Mouse (Mus musculus): ENCODE measurements around the gene Prpf3. TPM values are rescaled to one million over a fixed set of nuclear protein-coding genes. Genes with fewer than 3 reads are reported as not detected.

Prpf3 gene
- polyA plus RNA-seq, 1 experiment = 26.7 TPM

DNA sequence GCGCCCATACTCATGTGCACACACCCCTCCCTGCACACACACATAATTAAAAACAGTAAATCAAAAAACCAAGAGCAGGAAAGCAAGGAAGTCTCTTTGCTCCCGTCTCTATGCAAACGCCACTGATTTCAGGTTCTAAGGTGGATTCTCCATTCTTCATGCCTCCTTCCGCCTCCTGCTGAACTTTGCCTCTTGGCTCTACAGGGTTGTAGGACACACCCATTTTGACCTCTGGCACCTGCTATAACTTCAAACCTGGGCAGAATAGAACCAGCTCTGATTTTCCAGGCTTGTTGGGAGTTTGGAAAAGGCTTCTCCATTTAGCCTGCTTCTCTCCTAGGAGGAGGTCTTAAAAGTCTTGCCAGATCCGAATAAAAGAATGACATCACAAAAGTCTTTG is 28.7 kb upstream of the Prpf3 start:
- Histone ChIP-seq H3K36me3 (ENCODE audit: control insufficient read depth, insufficient read depth) (no peaks in the 10 kb centered on the region), H3K4me3 (ENCODE audit: insufficient read depth, poor library complexity, severe bottlenecking) (no peak overlapping the region), H3K79me2 (ENCODE audit: control insufficient read depth, insufficient read depth) (no peaks in the 10 kb centered on the region), H3K79me3 (ENCODE audit: low read depth) (no peaks in the 10 kb centered on the region), H3ac (ENCODE audit: control insufficient read depth, insufficient read length, low read depth) (no peak overlapping the region), H3K27me3 (ENCODE audit: control insufficient read depth, insufficient read depth, insufficient read length) (no peaks in the 10 kb centered on the region)
- no peak for TF ChIP-seq MYOD1 (IDR thresholded peaks at IDR 0.05; ENCODE audit: control insufficient read depth, insufficient read length, low read depth)
- no peak for TF ChIP-seq CTCF (IDR thresholded peaks at IDR 0.05; ENCODE audit: control insufficient read depth, insufficient read depth, insufficient read length)
- TF ChIP-seq MYOG (IDR thresholded peaks at IDR 0.05; ENCODE audit: control insufficient read depth, extremely low read depth, insufficient read length) = no peak
- TF ChIP-seq FOSL1 (IDR thresholded peaks at IDR 0.05; ENCODE audit: insufficient read depth, low read length, poor library complexity, severe bottlenecking) = no peak
- TF ChIP-seq MAX (IDR thresholded peaks at IDR 0.05) = no peak
- TF ChIP-seq USF1 (IDR thresholded peaks at IDR 0.05; ENCODE audit: low read depth) = no peak
- no peak for TF ChIP-seq CEBPB (IDR thresholded peaks at IDR 0.05; ENCODE audit: low read depth)

DNA sequence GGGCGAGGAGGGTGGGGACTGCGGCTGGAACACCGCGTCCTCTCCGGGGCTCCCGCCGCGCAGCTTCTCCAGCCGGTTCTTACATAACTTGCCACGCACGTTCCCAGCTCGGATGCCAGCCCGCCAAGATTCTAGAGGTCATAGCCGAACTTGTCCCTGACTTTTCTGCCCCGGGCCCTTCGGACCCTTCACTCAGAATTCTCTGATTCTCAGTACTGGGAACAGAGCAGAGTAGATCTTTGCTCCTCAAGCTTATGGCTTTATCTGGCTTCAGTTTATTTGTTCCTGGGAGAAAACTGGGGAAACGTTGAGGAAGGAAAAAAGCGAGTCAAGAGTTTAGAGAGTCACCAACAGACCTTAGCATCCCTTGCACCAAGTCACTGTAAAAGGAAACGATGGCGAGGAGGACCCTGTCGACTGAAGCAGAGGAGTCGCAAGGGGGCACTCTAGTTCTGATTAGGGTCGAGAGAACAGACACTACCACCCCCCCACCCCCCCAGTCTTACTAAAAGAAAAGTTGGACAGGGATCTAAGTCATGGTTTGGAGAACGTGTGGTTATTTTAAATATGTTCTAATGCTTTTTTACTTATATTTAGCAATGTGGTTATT is 27.2 kb upstream of the Prpf3 start:
- peak; percentile 28 for TF ChIP-seq CTCF (IDR thresholded peaks at IDR 0.05; ENCODE audit: control insufficient read depth, insufficient read depth, insufficient read length)
- no peak for TF ChIP-seq USF1 (IDR thresholded peaks at IDR 0.05; ENCODE audit: low read depth)
- H3K27me3 ChIP-seq (ENCODE audit: control insufficient read depth, insufficient read depth, insufficient read length) = no peaks in the 10 kb centered on the region

GRCm38 (mm10) chr3:95881979-95882815 is 26.5 kb upstream of the Prpf3 start, which contains the start of gene Ciart:
TSS of gene Ciart (minus strand) at chr3:95882251.
- no peak for TF ChIP-seq FOSL1 (IDR thresholded peaks at IDR 0.05; ENCODE audit: insufficient read depth, low read length, poor library complexity, severe bottlenecking)
- TF ChIP-seq USF1 (IDR thresholded peaks at IDR 0.05; ENCODE audit: low read depth) = peak; percentile 100
- TF ChIP-seq CTCF (IDR thresholded peaks at IDR 0.05; ENCODE audit: control insufficient read depth, insufficient read depth, insufficient read length) = no peak
- no peak for TF ChIP-seq MYOD1 (IDR thresholded peaks at IDR 0.05; ENCODE audit: control insufficient read depth, insufficient read length, low read depth)
- TF ChIP-seq MYOG (IDR thresholded peaks at IDR 0.05; ENCODE audit: control insufficient read depth, extremely low read depth, insufficient read length) = no peak
- peak; percentile 71 for TF ChIP-seq CEBPB (IDR thresholded peaks at IDR 0.05; ENCODE audit: low read depth)
- TF ChIP-seq MAX (IDR thresholded peaks at IDR 0.05) = peak; percentile 88
- H3K27me3 ChIP-seq (ENCODE audit: control insufficient read depth, insufficient read depth, insufficient read length) = no peaks in the 10 kb centered on the region
- no peaks in the 10 kb centered on the region for H3K79me2 ChIP-seq (ENCODE audit: control insufficient read depth, insufficient read depth)
- H3K36me3 ChIP-seq (ENCODE audit: control insufficient read depth, insufficient read depth) = no peaks in the 10 kb centered on the region
- no peaks in the 10 kb centered on the region for H3K79me3 ChIP-seq (ENCODE audit: low read depth)
- peak within 1 kb of the TSS; percentile 41 for H3K4me3 ChIP-seq (ENCODE audit: insufficient read depth, poor library complexity, severe bottlenecking)
- H3ac ChIP-seq (ENCODE audit: control insufficient read depth, insufficient read length, low read depth) = peak within 1 kb of the TSS; percentile 82

More for the DNA sequence above, 27.2 kb upstream of the Prpf3 start:
- Histone ChIP-seq H3K4me3 (ENCODE audit: insufficient read depth, poor library complexity, severe bottlenecking) (peak overlapping the region; percentile 41), H3K36me3 (ENCODE audit: control insufficient read depth, insufficient read depth) (no peaks in the 10 kb centered on the region), H3K79me2 (ENCODE audit: control insufficient read depth, insufficient read depth) (no peaks in the 10 kb centered on the region), H3K79me3 (ENCODE audit: low read depth) (no peaks in the 10 kb centered on the region), H3ac (ENCODE audit: control insufficient read depth, insufficient read length, low read depth) (peak overlapping the region; percentile 82)

DNA sequence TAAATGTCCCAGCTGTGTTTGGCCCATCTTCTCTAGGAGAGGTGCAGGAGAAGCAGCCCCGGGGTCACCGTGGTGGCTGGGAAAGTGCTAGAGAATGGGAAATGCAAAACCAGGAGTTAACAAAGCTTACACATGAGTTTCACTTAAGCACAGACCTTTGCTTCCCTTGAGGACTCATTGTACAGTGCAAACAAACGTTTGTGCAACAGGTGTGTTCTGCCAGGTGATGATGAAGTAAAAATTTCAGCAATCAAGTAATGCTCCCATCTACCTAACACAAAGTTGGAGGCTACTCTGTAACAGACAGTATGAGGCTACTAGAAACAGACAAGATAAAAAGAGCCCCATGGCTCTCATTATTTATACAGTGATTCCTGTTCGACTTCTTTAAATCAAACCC is 23.4 kb upstream of the Prpf3 start:
- Histone ChIP-seq H3K4me3 (ENCODE audit: insufficient read depth, poor library complexity, severe bottlenecking) (no peak overlapping the region), H3K27me3 (ENCODE audit: control insufficient read depth, insufficient read depth, insufficient read length) (no peaks in the 10 kb centered on the region), H3K36me3 (ENCODE audit: control insufficient read depth, insufficient read depth) (no peaks in the 10 kb centered on the region), H3K79me2 (ENCODE audit: control insufficient read depth, insufficient read depth) (no peaks in the 10 kb centered on the region), H3K79me3 (ENCODE audit: low read depth) (no peaks in the 10 kb centered on the region), H3ac (ENCODE audit: control insufficient read depth, insufficient read length, low read depth) (no peak overlapping the region)
- TF ChIP-seq CEBPB (IDR thresholded peaks at IDR 0.05; ENCODE audit: low read depth) = no peak

- no peak for TF ChIP-seq USF1 (IDR thresholded peaks at IDR 0.05; ENCODE audit: low read depth)
- TF ChIP-seq MYOG (IDR thresholded peaks at IDR 0.05; ENCODE audit: control insufficient read depth, extremely low read depth, insufficient read length) = no peak
- TF ChIP-seq CTCF (IDR thresholded peaks at IDR 0.05; ENCODE audit: control insufficient read depth, insufficient read depth, insufficient read length) = no peak
- no peak for TF ChIP-seq CEBPB (IDR thresholded peaks at IDR 0.05; ENCODE audit: low read depth)
- no peak for TF ChIP-seq MAX (IDR thresholded peaks at IDR 0.05)
- TF ChIP-seq FOSL1 (IDR thresholded peaks at IDR 0.05; ENCODE audit: insufficient read depth, low read length, poor library complexity, severe bottlenecking) = no peak
- TF ChIP-seq MYOD1 (IDR thresholded peaks at IDR 0.05; ENCODE audit: control insufficient read depth, insufficient read length, low read depth) = no peak
- peak overlapping the region; percentile 9 for H3ac ChIP-seq (ENCODE audit: control insufficient read depth, insufficient read length, low read depth)
- peaks cover 13% of the 10 kb centered on the region for H3K79me3 ChIP-seq (ENCODE audit: low read depth)
- no peaks in the 10 kb centered on the region for H3K27me3 ChIP-seq (ENCODE audit: control insufficient read depth, insufficient read depth, insufficient read length)
- peaks cover 63% of the 10 kb centered on the region for H3K79me2 ChIP-seq (ENCODE audit: control insufficient read depth, insufficient read depth)
- H3K36me3 ChIP-seq (ENCODE audit: control insufficient read depth, insufficient read depth) = peaks cover 9% of the 10 kb centered on the region
- peak overlapping the region; percentile 70 for H3K4me3 ChIP-seq (ENCODE audit: insufficient read depth, poor library complexity, severe bottlenecking)
Measured at GRCm38 (mm10) chr3:95872048-95872447, 16.4 kb upstream of the Prpf3 start.
